10 mouse cellular contexts compared by ENCODE assay signal in genomic region chr19:15904734-15905133, GRCm38 (mm10). TPM values are rescaled to one million over a fixed set of nuclear protein-coding genes. Genes with fewer than 3 reads are reported as not detected.
DNase-seq lines count a peak whose midpoint lies in the region; ATAC-seq lines count a peak whose summit lies in the region.
"Had no signal": no experiment of that assay in that cellular context is flagged by ENCODE, and none has a peak within 500 bp of the region (broad histone marks: within the 10 kb centered on the region; RNA-seq: fewer than 3 reads in every experiment).

No protein-coding gene starts in this region.

- H3K4me1 ChIP-seq in heart, embryonic 12.5 days (replicated peaks) = no peaks in the 10 kb centered on the region
- peaks cover 9% of the 10 kb centered on the region for H3K4me1 ChIP-seq in limb, embryonic 10.5 days

- H3K27ac ChIP-seq in heart, embryonic 12.5 days (ENCODE audit: poor library complexity, severe bottlenecking) = no peak overlapping the region
- H3K27ac ChIP-seq in limb, embryonic 10.5 days = no peak overlapping the region
- H3K27ac ChIP-seq: neural tube, embryonic 13.5 days had no signal

- H3K4me2 ChIP-seq in heart, embryonic 12.5 days = no peak overlapping the region

- no peak overlapping the region for H3K9ac ChIP-seq in heart, embryonic 12.5 days

- intact Hi-C loops in heart, postnatal 10 days (cut with DNase I) = no loop called here

- no peak overlapping the region for H3K4me3 ChIP-seq in heart, embryonic 12.5 days
- no peak overlapping the region for H3K4me3 ChIP-seq in limb, embryonic 10.5 days
- H3K4me3 ChIP-seq: neural tube, embryonic 13.5 days had no signal

- H3K36me3 ChIP-seq in heart, embryonic 12.5 days = peaks cover 44% of the 10 kb centered on the region
- H3K36me3 ChIP-seq in limb, embryonic 10.5 days = peaks cover 56% of the 10 kb centered on the region

- no peaks in the 10 kb centered on the region for H3K9me3 ChIP-seq in heart, embryonic 12.5 days (replicated peaks)
- no peaks in the 10 kb centered on the region for H3K9me3 ChIP-seq in limb, embryonic 10.5 days (replicated peaks)
- H3K9me3 ChIP-seq: neural tube, embryonic 13.5 days had no signal

- DNase-seq in heart, postnatal 10 days = peak; percentile 14 to 18
- peak; percentile 12 for DNase-seq in lung, postnatal 36 days
- DNase-seq in lung, postnatal 25 days (ENCODE audit: low spot score) = no peak
- DNase-seq in limb, embryonic 10.5 days (ENCODE audit: low spot score) = peak; percentile 18
- DNase-seq in thymus, adult 18-20 months = no peak
- no peak for DNase-seq in frontal cortex, adult 2 months (ENCODE audit: extremely low spot score in 1 of 2, low spot score in 1 of 2)
- DNase-seq: cerebellum, adult 11-12 months; thymus, postnatal 36 days had no signal

- ATAC-seq in heart, embryonic 12.5 days (ENCODE audit: insufficient number of reproducible peaks, low FRiP score) = no peak

- no peaks in the 10 kb centered on the region for H3K27me3 ChIP-seq in heart, embryonic 12.5 days (replicated peaks)
- H3K27me3 ChIP-seq in limb, embryonic 10.5 days (ENCODE audit: low read depth, poor library complexity, severe bottlenecking) = no peaks in the 10 kb centered on the region
- H3K27me3 ChIP-seq: neural tube, embryonic 13.5 days had no signal

- 81% methylated on average over 4 of the region's 4 CpGs for WGBS in heart, embryonic 12.5 days
- WGBS in limb, embryonic 10.5 days = 95% methylated on average over 4 of the region's 4 CpGs

RNA-seq across cellular contexts. Expression of gene Psat1, which starts 42.4 kb away (rescaled TPM):
- 10 to 100 TPM; 11.6 to 14.7 TPM for total RNA-seq in heart, postnatal 10 days (2021)
- polyA plus RNA-seq in heart, embryonic 12.5 days (2016; fragmentation: Nextera tagmentation; extraction: Ambion mirVana) = 49.8 and 53.0 TPM in 2 replicates
- 93.3 and 127 TPM in 2 replicates for polyA plus RNA-seq in limb, embryonic 10.5 days (2016; fragmentation: Nextera tagmentation; extraction: Ambion mirVana)
- 112 and 121 TPM in 2 replicates for polyA plus RNA-seq in frontal cortex, adult 2 months (2012; rRNA removed)

Comparison
In these comparisons a context has a peak if more than half of its experiments do, and no peak if none do; other contexts are left out.
1. DNase-seq: peak in heart, postnatal 10 days (2 of 2), lung, postnatal 36 days (single experiment) and limb, embryonic 10.5 days (single experiment); none in lung, postnatal 25 days (single experiment), thymus, adult 18-20 months (0 of 2) and frontal cortex, adult 2 months (0 of 2).